Mouse (Mus musculus) heart, postnatal 36 days (tissue): ENCODE results near the gene Romo1. TPM values are rescaled to one million over a fixed set of nuclear protein-coding genes. Genes with fewer than 3 reads are reported as not detected.
A peak's percentile ranks its signal among the peaks of the same experiment; 100 is the strongest.
"Not testable (repeated sequence)": the region's sequence is repeated elsewhere in the genome, so short reads cannot be mapped to it uniquely, and the experiment has no call there.

Source experiments
- DNase-seq, 2 experiments: peaks; one replicate each; pipeline ENCODE4 v3.0.0; 2021 to 2022
- intact Hi-C: fragments of 180-260 bp; cut with DNase I; formaldehyde crosslinking; loops from one replicate; pipeline ENCODE4 v1.15.1; 2025
- total RNA-seq, 2 experiments: library from RNA; stranded (reverse); gene quantifications; 2 replicates each; pipeline ENCODE4 v1.2.3; 2021

The Romo1 gene
- total RNA-seq, 2 experiments from 2014 or later, result 345 to 377 TPM

DNA sequence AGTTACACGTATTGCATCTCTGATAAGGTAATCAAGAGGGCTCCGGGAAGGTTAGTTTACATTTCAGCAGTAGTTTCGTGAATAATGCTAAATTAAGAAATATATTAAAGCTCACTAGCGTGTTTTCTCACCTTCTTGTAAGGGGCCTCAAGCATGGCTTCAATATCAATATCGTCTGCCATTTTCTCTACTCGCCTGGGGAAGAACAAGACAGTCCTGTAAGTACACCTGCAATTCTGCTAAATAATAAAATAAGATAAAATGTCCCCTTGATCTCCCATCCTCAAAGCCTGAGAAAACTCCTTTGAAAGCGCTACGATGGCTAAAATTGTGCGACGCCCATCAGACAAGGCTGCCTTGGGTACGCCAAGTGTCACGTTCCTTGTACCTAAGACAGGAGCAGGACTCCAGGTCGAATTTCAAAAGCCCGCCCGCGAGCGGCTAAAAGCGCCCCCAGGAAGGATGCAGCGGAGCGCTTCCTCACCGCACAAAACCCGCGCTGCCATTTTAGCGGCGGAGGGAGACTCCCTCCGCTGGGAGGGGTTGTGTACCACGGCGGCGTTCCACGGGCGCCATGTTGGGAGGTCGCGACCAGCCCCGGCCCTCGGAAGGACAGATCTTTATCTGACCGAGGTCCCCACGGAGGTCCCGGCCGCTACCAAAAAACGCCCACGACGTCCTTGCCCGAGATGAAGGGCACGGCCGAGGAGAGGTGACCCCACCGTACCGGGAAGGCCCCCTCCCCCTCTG is 35.4 kb downstream of the Romo1 start:
- intact Hi-C loops, result no loop called here
- DNase-seq, result peak; percentile 76 to 86

- DNase-seq, result no peak
- intact Hi-C loops, result loop anchor here (1.0 to 5.0 kb wide), 4 partner anchors 17 to 99 kb away; partner anchors contain the start of genes Cpne1, Phf20 and Rbm12
These were observed 35.9 kb downstream of the Romo1 start for GRCm38 (mm10) chr2:156179796-156180093.

GRCm38 (mm10) chr2:156180094-156180821 is 36.4 kb downstream of the Romo1 start, which contains the start of gene Rbm39:
Gene Rbm39, minus strand, starts transcription at chr2:156180238.
- intact Hi-C loops, result loop anchor here (1.0 to 5.0 kb wide), 4 partner anchors 16 to 99 kb away; partner anchors contain the start of genes Cpne1, Phf20 and Rbm12
- peak; percentile 100 for DNase-seq

- no peak for DNase-seq
- intact Hi-C loops, result loop anchor here (1.0 to 5.0 kb wide), 4 partner anchors 15 to 98 kb away; partner anchors contain the start of genes Cpne1, Phf20 and Rbm12
These were observed 37.2 kb downstream of the Romo1 start for GRCm38 (mm10) chr2:156180824-156181590.

- intact Hi-C loops, result loop anchor here (2.0 to 5.0 kb wide), 3 partner anchors 71 to 97 kb away; partner anchors contain the start of genes Cpne1 and Rbm12
- DNase-seq, result no peak
These were observed 37.8 kb downstream of the Romo1 start for GRCm38 (mm10) chr2:156181592-156181991.

DNA sequence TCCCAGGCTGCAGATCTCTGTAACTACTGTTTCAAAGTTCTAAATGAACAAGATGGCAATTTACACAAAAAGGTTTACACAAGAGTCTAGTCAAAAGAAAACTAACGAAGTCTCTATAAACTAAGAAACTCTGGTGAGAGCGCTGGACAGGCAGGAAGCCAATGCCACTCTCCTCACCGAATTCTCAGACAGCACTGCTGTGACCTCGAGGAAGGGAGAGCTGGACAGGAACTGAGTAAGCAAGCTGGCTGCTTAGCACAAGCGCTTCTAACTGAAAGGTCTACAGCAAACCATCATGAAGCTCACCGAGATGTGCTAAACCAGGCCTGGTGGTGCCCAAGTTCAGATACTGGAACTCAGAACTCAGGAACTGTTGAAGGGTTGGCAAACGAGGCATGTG is 45.4 kb downstream of the Romo1 start:
- DNase-seq, intact Hi-C loops: not testable (repeated sequence)

- intact Hi-C loops, result no loop called here
- peak; percentile 34 to 37 for DNase-seq
These were observed 46.4 kb downstream of the Romo1 start for GRCm38 (mm10) chr2:156190004-156190896.

DNA sequence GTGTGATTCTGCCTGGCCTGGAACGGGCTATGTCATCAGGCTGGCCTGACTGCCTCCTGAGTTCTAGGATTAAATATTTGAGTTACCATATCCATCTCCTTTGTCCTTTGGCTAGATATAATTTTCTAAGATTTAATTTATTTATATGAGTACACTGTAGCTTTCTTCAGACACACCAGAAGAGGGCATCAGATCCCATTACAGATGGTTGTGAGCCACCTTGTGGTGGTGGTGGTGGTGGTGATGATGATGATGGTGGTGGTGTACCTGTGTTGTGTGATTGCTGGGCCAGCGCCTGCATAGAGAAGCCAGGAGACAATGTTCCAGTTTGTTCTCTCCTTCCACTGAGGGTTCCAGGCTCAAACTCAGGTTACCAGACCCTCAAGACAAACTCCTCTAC is 47.7 kb downstream of the Romo1 start:
- DNase-seq, result no peak
- intact Hi-C loops, result no loop called here

DNA sequence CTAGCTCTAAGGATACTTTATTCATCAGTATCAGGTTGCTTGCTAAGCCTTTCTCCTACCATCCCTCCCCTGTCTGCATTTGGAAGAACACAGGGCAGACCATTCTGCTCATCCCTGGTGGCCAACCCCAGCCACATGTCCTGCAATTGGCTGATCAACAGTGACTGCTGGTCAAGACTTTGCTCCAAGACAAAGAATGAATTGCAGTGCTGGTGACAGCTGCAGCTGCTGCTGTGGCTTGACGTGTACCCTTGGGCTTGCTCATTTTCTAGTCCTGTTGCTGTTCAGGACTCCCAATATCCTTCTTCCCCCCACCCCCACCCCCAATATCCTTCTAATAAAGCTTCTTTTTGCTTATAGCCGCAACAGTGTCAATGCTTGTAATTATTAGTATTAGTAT is 48.2 kb downstream of the Romo1 start:
- no peak for DNase-seq

GRCm38 (mm10) chr2:156193066-156193862 is 49.4 kb downstream of the Romo1 start:
- intact Hi-C loops, result no loop called here
- DNase-seq, result no peak

More for the DNA sequence above, 48.2 kb downstream of the Romo1 start:
- intact Hi-C loops, result no loop called here

DNA sequence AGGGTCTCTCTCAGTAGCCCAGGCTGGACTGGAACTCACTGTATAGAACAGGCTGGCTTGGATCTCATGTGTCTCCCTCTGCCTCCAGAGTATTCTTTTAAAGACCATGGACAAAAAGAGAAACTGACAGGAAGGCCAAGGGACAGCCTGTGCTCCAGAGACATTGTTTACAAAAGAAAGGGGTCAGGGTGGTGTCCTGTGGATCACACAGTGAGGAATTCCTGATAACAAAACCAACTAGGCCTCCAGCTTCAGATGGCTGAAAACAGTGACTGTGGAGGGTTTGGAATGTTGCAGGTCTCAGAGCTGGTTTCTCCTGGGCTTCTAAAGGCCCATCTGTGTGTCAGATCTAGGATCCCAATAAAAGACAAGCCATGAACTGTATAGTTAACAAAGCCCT is 50.7 kb downstream of the Romo1 start:
- DNase-seq, result no peak
- intact Hi-C loops, result no loop called here

Other genes starting within 250 kb of the Romo1 start
- gene Uqcc1, start 213.7 kb upstream of the Romo1 start, total RNA-seq, result 100 to 1,000 TPM; 235 to 283 TPM
- not detected for gene Gm15557, start 203.3 kb upstream of the Romo1 start, total RNA-seq
- gene Gdf5, start 198.7 kb upstream of the Romo1 start, total RNA-seq, result not detected
- gene Cep250, start 187.6 kb upstream of the Romo1 start, total RNA-seq, result 1 to 10 TPM; 7.1 to 7.9 TPM
- gene 6430550D23Rik, start 136.1 kb upstream of the Romo1 start, total RNA-seq, result under 1 TPM; 0.16 to 0.31 TPM
- 10 to 100 TPM; 59.7 to 61.4 TPM for gene Ergic3, start 136.0 kb upstream of the Romo1 start, total RNA-seq
- not detected for gene Fer1l4, start 91.1 kb upstream of the Romo1 start, total RNA-seq
- 1 to 10 TPM in 1 of 2 experiments, under 1 TPM in 1; 0.87 to 1.5 TPM for gene Spag4, start 78.9 kb upstream of the Romo1 start, total RNA-seq
- 10 to 100 TPM; 15.2 to 17.5 TPM for gene Cpne1, start 32.1 kb upstream of the Romo1 start, total RNA-seq
- gene Rbm12, start 32.1 kb upstream of the Romo1 start, total RNA-seq, result 10 to 100 TPM; 11.1 to 11.5 TPM
- gene Gm28036, start 16.9 kb upstream of the Romo1 start, total RNA-seq, result 10 to 100 TPM in 1 of 2 experiments, 1 to 10 TPM in 1; 9.0 to 13.6 TPM
- 10 to 100 TPM; 86.3 to 93.6 TPM for gene Nfs1, start 147 bp downstream of the Romo1 start, total RNA-seq
- gene Rbm39, start 36.2 kb downstream of the Romo1 start, total RNA-seq, result 100 to 1,000 TPM; 143 to 146 TPM
- 10 to 100 TPM; 19.3 to 23.8 TPM for gene Phf20, start 52.4 kb downstream of the Romo1 start, total RNA-seq
- 1 to 10 TPM in 1 of 2 experiments, under 1 TPM in 1; 0.98 to 1.1 TPM for gene Cnbd2, start 168.3 kb downstream of the Romo1 start, total RNA-seq
- gene Scand1, start 168.7 kb downstream of the Romo1 start, total RNA-seq, result 10 to 100 TPM; 83.0 to 88.0 TPM